In the genomic region with DNA sequence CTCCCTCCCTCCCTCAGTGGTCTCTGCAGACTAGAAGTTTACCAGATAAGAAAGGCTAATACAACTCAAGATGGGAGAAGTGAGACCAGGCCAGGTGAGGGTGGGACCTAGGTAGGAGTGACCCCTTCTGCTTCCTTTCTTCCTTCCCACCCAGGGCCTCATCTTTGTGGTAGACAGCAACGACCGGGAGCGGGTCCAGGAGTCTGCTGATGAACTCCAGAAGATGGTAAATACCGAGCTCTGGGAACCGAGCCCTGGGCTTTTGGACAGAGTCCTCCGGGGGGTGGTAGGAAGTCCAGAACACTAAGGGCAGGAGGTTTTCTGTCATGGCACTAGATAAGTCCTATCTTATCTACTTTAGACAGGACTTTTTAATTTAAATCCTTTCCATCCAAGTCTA, we compare ENCODE assay signal across 10 mouse cellular contexts. TPM values are rescaled to one million over a fixed set of nuclear protein-coding genes. Genes with fewer than 3 reads are reported as not detected.
DNase-seq lines count a peak whose midpoint lies in the region; ATAC-seq and TF ChIP-seq lines count a peak whose summit lies in the region.
"Had no signal": no experiment of that assay in that cellular context is flagged by ENCODE, and none has a peak within 500 bp of the region (broad histone marks: within the 10 kb centered on the region; RNA-seq: fewer than 3 reads in every experiment).

No protein-coding gene starts in this region.

- no peak for TF ChIP-seq POLR2A in cortical plate, adult 2 months (IDR thresholded peaks at IDR 0.05; ENCODE audit: extremely low read depth, insufficient read depth, low read length)
- no peak for TF ChIP-seq POLR2A in thymus, adult 2 months (IDR thresholded peaks at IDR 0.05; ENCODE audit: control insufficient read depth, extremely low read depth, insufficient read depth, low read length, poor library complexity)

- no peak overlapping the region for H3K9ac ChIP-seq in kidney, embryonic 15.5 days
- no peak overlapping the region for H3K9ac ChIP-seq in hindbrain, embryonic 15.5 days
- no peak overlapping the region for H3K9ac ChIP-seq in midbrain, embryonic 14.5 days (replicated peaks; ENCODE audit: low read length)

- no peak overlapping the region for H3K27ac ChIP-seq in kidney, embryonic 15.5 days
- no peak overlapping the region for H3K27ac ChIP-seq in cortical plate, adult 2 months (ENCODE audit: insufficient read depth, low read length)
- no peak overlapping the region for H3K27ac ChIP-seq in hindbrain, embryonic 15.5 days (replicated peaks)
- no peak overlapping the region for H3K27ac ChIP-seq in midbrain, embryonic 14.5 days (replicated peaks; ENCODE audit: low read depth, low read length)
- H3K27ac ChIP-seq in thymus, adult 2 months (ENCODE audit: control insufficient read depth, insufficient read depth, low read length): no peak overlapping the region

- H3K4me2 ChIP-seq in kidney, embryonic 15.5 days: peak overlapping the region; percentile 64
- H3K4me2 ChIP-seq in hindbrain, embryonic 15.5 days: peak overlapping the region; percentile 76
- H3K4me2 ChIP-seq in midbrain, embryonic 14.5 days (ENCODE audit: low read length): peak overlapping the region; percentile 63

- no peak for ATAC-seq in kidney, embryonic 15.5 days (replicated peaks; ENCODE audit: low FRiP score)
- no peak for ATAC-seq in hindbrain, embryonic 15.5 days (ENCODE audit: low FRiP score, low read depth)
- ATAC-seq in midbrain, embryonic 14.5 days (ENCODE audit: low FRiP score, low TSS enrichment): no peak

- WGBS in kidney, embryonic 15.5 days: 88% methylated on average over 6 of the region's 6 CpGs
- 93% methylated on average over 6 of the region's 6 CpGs for WGBS in hindbrain, embryonic 15.5 days
- 98% methylated on average over 6 of the region's 6 CpGs for WGBS in midbrain, embryonic 14.5 days
- WGBS in thymus, adult 2 months: 95% methylated on average over 6 of the region's 6 CpGs

- peaks cover 33% of the 10 kb centered on the region for H3K4me1 ChIP-seq in kidney, embryonic 15.5 days
- peaks cover 8% of the 10 kb centered on the region for H3K4me1 ChIP-seq in cortical plate, adult 2 months (ENCODE audit: control insufficient read depth, insufficient read depth, low read length)
- peaks cover 43% of the 10 kb centered on the region for H3K4me1 ChIP-seq in hindbrain, embryonic 15.5 days (replicated peaks)
- H3K4me1 ChIP-seq in midbrain, embryonic 14.5 days (ENCODE audit: control insufficient read depth, insufficient read depth, low read length): peaks cover 26% of the 10 kb centered on the region
- H3K4me1 ChIP-seq in thymus, adult 2 months (replicated peaks; ENCODE audit: control insufficient read depth, insufficient read depth, low read length): peaks cover 34% of the 10 kb centered on the region

- H3K9me3 ChIP-seq in kidney, embryonic 15.5 days (replicated peaks): no peaks in the 10 kb centered on the region
- no peaks in the 10 kb centered on the region for H3K9me3 ChIP-seq in hindbrain, embryonic 15.5 days
- no peaks in the 10 kb centered on the region for H3K9me3 ChIP-seq in midbrain, embryonic 14.5 days (ENCODE audit: control insufficient read depth, low read length)

- no peak for DNase-seq in kidney, adult 9 months
- no peak for DNase-seq in midbrain, embryonic 14.5 days
- DNase-seq in thymus, adult 2 months: no peak
- no peak for DNase-seq in urinary bladder, adult 2 months (ENCODE audit: low spot score)
- DNase-seq in left cerebral cortex, adult 8-10 months (ENCODE audit: low spot score in 2 of 2): no peak
- DNase-seq: kidney, postnatal 14 days had no signal

- H3K4me3 ChIP-seq in kidney, embryonic 15.5 days (replicated peaks): no peak overlapping the region
- H3K4me3 ChIP-seq in cortical plate, adult 2 months (ENCODE audit: insufficient read depth, low read length): peak overlapping the region; percentile 98; the same call in 1 of the 2 replicates
- H3K4me3 ChIP-seq in hindbrain, embryonic 15.5 days: no peak overlapping the region
- H3K4me3 ChIP-seq in midbrain, embryonic 14.5 days (replicated peaks; ENCODE audit: low read depth, low read length): no peak overlapping the region
- H3K4me3 ChIP-seq in thymus, adult 2 months (ENCODE audit: control insufficient read depth, insufficient read depth, low read length): no peak overlapping the region

- no peak for TF ChIP-seq CTCF in cortical plate, adult 2 months (IDR thresholded peaks at IDR 0.05; ENCODE audit: extremely low read depth, insufficient read depth, low read length)
- TF ChIP-seq CTCF in thymus, adult 2 months (IDR thresholded peaks at IDR 0.05; ENCODE audit: borderline replicate concordance, control insufficient read depth, extremely low read depth, insufficient read depth, low read length, poor library complexity): no peak

- H3K27me3 ChIP-seq in kidney, embryonic 15.5 days: no peaks in the 10 kb centered on the region
- no peaks in the 10 kb centered on the region for H3K27me3 ChIP-seq in hindbrain, embryonic 15.5 days
- no peaks in the 10 kb centered on the region for H3K27me3 ChIP-seq in midbrain, embryonic 14.5 days (ENCODE audit: control insufficient read depth, insufficient read depth, low read length)
- H3K27me3 ChIP-seq in thymus, adult 2 months (ENCODE audit: control insufficient read depth, insufficient read depth, low read length): no peaks in the 10 kb centered on the region

- H3K36me3 ChIP-seq in kidney, embryonic 15.5 days: peaks cover 22% of the 10 kb centered on the region
- H3K36me3 ChIP-seq in hindbrain, embryonic 15.5 days: peaks cover 17% of the 10 kb centered on the region
- peaks cover 18% of the 10 kb centered on the region for H3K36me3 ChIP-seq in midbrain, embryonic 14.5 days (ENCODE audit: control insufficient read depth, insufficient read depth, low read length)
- peaks cover 5% of the 10 kb centered on the region; the same call in 1 of the 2 replicates for H3K36me3 ChIP-seq in thymus, adult 2 months (ENCODE audit: control insufficient read depth, insufficient read depth, low read length)

RNA-seq across cellular contexts. Expression of a gene that starts 1.7 kb away (rescaled TPM):
- polyA plus RNA-seq in kidney, embryonic 15.5 days (2015; fragmentation: Nextera tagmentation; extraction: Ambion mirVana): 319 and 322 TPM in 2 replicates
- polyA plus RNA-seq in cortical plate, adult 2 months (2012; rRNA removed): 414 and 415 TPM in 2 replicates
- 414 and 437 TPM in 2 replicates for polyA plus RNA-seq in hindbrain, embryonic 15.5 days (2015; fragmentation: Nextera tagmentation; extraction: Ambion mirVana)
- 390 and 430 TPM in 2 replicates for polyA plus RNA-seq in midbrain, embryonic 14.5 days (2014; fragmentation: Nextera tagmentation; extraction: Ambion mirVana)
- polyA plus RNA-seq in thymus, adult 2 months (2012; rRNA removed): 595 and 682 TPM in 2 replicates
- 186 and 211 TPM in 2 replicates for polyA plus RNA-seq in urinary bladder, adult 2 months (2012; rRNA removed)
- total RNA-seq in left cerebral cortex, adult 8-10 months (2022): 100 to 1,000 TPM; 230 to 256 (median 247) TPM

RNA-seq across cellular contexts. Expression of a gene that starts 2.6 kb away (rescaled TPM):
- 0.08 TPM in 1 of 2 replicates, not detected in the other for polyA plus RNA-seq in kidney, embryonic 15.5 days (2015; fragmentation: Nextera tagmentation; extraction: Ambion mirVana)
- polyA plus RNA-seq in cortical plate, adult 2 months (2012; rRNA removed): not detected in 2 replicates
- not detected in 2 replicates for polyA plus RNA-seq in hindbrain, embryonic 15.5 days (2015; fragmentation: Nextera tagmentation; extraction: Ambion mirVana)
- not detected in 2 replicates for polyA plus RNA-seq in midbrain, embryonic 14.5 days (2014; fragmentation: Nextera tagmentation; extraction: Ambion mirVana)
- polyA plus RNA-seq in thymus, adult 2 months (2012; rRNA removed): 0.19 TPM in 1 of 2 replicates, not detected in the other
- polyA plus RNA-seq in urinary bladder, adult 2 months (2012; rRNA removed): not detected in 2 replicates
- total RNA-seq in left cerebral cortex, adult 8-10 months (2022): not detected
- total RNA-seq: common myeloid progenitor, adult 5-6 weeks had no signal

RNA-seq across cellular contexts. Expression of a gene that starts 3.2 kb away (rescaled TPM):
- 10.7 and 11.3 TPM in 2 replicates for polyA plus RNA-seq in kidney, embryonic 15.5 days (2015; fragmentation: Nextera tagmentation; extraction: Ambion mirVana)
- 9.5 and 9.7 TPM in 2 replicates for polyA plus RNA-seq in cortical plate, adult 2 months (2012; rRNA removed)
- polyA plus RNA-seq in hindbrain, embryonic 15.5 days (2015; fragmentation: Nextera tagmentation; extraction: Ambion mirVana): 10.9 and 11.0 TPM in 2 replicates
- polyA plus RNA-seq in midbrain, embryonic 14.5 days (2014; fragmentation: Nextera tagmentation; extraction: Ambion mirVana): 8.4 and 9.5 TPM in 2 replicates
- polyA plus RNA-seq in thymus, adult 2 months (2012; rRNA removed): 9.3 and 10.6 TPM in 2 replicates
- 10.2 and 11.0 TPM in 2 replicates for polyA plus RNA-seq in urinary bladder, adult 2 months (2012; rRNA removed)
- total RNA-seq in left cerebral cortex, adult 8-10 months (2022): 10 to 100 TPM; 15.7 to 22.2 (median 19.9) TPM

RNA-seq across cellular contexts. Expression of a gene that starts 24.1 kb away (rescaled TPM):
- not detected in 2 replicates for polyA plus RNA-seq in kidney, embryonic 15.5 days (2015; fragmentation: Nextera tagmentation; extraction: Ambion mirVana)
- polyA plus RNA-seq in cortical plate, adult 2 months (2012; rRNA removed): 0.10 TPM in 1 of 2 replicates, not detected in the other
- polyA plus RNA-seq in hindbrain, embryonic 15.5 days (2015; fragmentation: Nextera tagmentation; extraction: Ambion mirVana): not detected in 2 replicates
- not detected in 2 replicates for polyA plus RNA-seq in midbrain, embryonic 14.5 days (2014; fragmentation: Nextera tagmentation; extraction: Ambion mirVana)
- not detected in 2 replicates for polyA plus RNA-seq in thymus, adult 2 months (2012; rRNA removed)
- polyA plus RNA-seq in urinary bladder, adult 2 months (2012; rRNA removed): not detected in 2 replicates
- total RNA-seq in left cerebral cortex, adult 8-10 months (2022): not detected
- total RNA-seq: common myeloid progenitor, adult 5-6 weeks had no signal

RNA-seq across cellular contexts. Expression of a gene that starts 27.2 kb away (rescaled TPM):
- polyA plus RNA-seq in kidney, embryonic 15.5 days (2015; fragmentation: Nextera tagmentation; extraction: Ambion mirVana): 19.3 and 21.4 TPM in 2 replicates
- polyA plus RNA-seq in cortical plate, adult 2 months (2012; rRNA removed): 6.7 and 8.1 TPM in 2 replicates
- 22.4 and 24.6 TPM in 2 replicates for polyA plus RNA-seq in hindbrain, embryonic 15.5 days (2015; fragmentation: Nextera tagmentation; extraction: Ambion mirVana)
- 27.1 and 27.5 TPM in 2 replicates for polyA plus RNA-seq in midbrain, embryonic 14.5 days (2014; fragmentation: Nextera tagmentation; extraction: Ambion mirVana)
- polyA plus RNA-seq in thymus, adult 2 months (2012; rRNA removed): 8.5 and 10.8 TPM in 2 replicates
- 7.6 and 7.8 TPM in 2 replicates for polyA plus RNA-seq in urinary bladder, adult 2 months (2012; rRNA removed)
- 10 to 100 TPM; 18.2 to 22.3 (median 20.9) TPM for total RNA-seq in left cerebral cortex, adult 8-10 months (2022)
